Mouse (Mus musculus): ENCODE data around the gene B3gnt9.

DNA sequence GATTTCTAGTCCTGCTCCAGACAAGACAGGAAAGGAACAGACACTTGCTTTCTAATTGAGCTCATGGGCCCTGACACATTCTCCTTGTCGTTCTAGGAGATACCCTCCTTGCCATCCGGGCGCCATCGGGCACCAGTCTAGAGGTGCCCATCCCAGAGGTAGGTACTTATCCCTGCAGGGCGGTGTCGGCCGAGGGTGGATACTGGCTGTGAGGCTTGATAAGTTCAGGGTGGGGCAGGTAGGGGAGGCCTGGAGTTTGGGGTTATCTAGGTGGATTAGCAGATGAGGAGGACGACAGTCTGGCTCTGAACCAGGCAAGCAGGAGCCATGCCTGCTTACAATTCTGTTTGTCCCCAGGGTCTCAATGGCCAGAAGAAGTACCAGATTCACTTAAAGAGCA is 45.0 kb upstream of the B3gnt9 start:
- TF ChIP-seq CTCF (IDR thresholded peaks at IDR 0.05): no peak
- no peak for TF ChIP-seq POLR2A (IDR thresholded peaks at IDR 0.05; ENCODE audit: insufficient read depth, low read depth, low read length)

All from heart, adult 2 months (tissue).